Mouse (Mus musculus) erythroblast, embryonic 14.5 days (primary cell): ENCODE measurements around the gene Tax1bp1.

Experiments
- GATA1 ChIP-seq: IDR thresholded peaks from 2 replicates; pipeline ENCODE4 v1.6.1; 2012; ENCODE audit warnings: low read length, inconsistent platforms, mixed read lengths
- TAL1 ChIP-seq: IDR thresholded peaks from 3 replicates; pipeline ENCODE4 v1.6.1; 2012; ENCODE audit warnings: low read length, inconsistent platforms, mixed read lengths

DNA sequence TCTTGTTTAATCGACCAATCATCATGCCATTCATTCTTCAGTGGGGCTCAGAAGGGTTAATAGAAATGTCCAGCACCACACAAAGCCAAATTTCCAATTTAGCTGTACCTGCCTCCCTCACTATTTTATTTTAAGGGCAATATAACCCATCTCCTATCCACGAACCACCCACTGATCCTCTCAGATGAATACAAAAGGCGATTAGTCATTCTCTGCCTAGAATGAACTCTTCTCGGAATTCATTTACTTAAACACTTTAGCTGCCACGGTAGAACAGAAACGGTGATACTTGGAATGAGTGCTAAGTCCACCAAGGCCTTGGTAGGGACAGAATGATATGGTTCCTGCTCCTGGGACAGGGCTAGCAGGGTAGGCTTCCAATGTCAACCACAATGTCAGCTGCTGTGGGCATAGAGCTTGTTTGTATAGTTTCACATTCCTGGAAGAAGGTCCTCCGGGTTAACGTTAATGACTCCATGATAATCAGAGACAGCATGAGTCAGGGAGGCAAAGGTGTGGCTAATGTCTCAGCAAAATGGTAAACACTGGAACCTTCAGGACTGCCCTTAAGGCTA lies 33.0 kb upstream of the Tax1bp1 start:
- TF ChIP-seq GATA1 (no peak), TAL1 (no peak)
